Mouse (Mus musculus): ENCODE measurements around the gene Arglu1.

Gene Arglu1

DNA sequence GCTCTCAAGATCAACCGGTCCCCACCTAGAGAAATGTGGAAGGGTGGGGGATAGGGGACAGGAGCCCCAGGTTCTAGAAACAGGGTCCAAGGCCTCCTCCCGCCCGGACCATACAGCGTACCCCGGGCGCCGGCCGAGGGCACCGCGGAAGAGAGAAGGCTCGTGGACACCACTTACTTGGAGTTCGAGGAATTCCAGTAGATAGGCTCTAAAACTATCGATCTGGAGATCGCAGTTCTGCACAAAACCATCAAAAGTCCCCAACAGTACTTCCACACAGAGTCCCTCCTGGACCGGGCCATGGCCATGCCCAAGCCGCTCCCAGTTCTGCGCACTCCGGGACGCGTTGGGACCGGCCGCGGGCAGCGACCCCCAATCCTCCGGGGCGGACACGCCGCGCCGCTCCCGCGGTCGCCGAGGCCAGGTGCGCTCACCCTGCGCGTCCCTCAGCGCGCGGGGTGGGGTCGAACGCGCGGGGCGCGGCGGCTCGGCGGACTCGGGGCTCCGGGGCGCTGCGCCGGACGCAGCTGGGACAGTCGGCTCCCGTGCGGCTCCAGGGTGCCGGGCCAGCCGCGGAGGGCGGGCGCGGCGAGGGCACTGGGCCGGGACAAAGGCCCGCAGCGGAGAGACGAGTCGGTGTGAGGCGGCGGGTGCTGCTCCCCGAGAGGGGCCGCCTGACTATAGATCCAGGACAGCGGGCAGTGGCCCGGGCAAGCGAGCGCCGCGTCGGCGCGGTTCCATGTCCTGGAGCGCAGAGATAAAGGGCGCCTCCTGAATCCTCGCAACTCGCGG is 29.8 kb downstream of the Arglu1 start:
- in situ Hi-C loops (cut with MboI; ENCODE audit: low pct_unique_long_range_greater_than_20kb in 1 of 2, low sequenced_read_pairs in 2 of 2, unreplicated experiment in 1 of 2), result loop anchor here in 1 of 2 experiments (25.0 kb wide), 1 partner anchor 327 kb away; no protein-coding TSS in a partner anchor

DNA sequence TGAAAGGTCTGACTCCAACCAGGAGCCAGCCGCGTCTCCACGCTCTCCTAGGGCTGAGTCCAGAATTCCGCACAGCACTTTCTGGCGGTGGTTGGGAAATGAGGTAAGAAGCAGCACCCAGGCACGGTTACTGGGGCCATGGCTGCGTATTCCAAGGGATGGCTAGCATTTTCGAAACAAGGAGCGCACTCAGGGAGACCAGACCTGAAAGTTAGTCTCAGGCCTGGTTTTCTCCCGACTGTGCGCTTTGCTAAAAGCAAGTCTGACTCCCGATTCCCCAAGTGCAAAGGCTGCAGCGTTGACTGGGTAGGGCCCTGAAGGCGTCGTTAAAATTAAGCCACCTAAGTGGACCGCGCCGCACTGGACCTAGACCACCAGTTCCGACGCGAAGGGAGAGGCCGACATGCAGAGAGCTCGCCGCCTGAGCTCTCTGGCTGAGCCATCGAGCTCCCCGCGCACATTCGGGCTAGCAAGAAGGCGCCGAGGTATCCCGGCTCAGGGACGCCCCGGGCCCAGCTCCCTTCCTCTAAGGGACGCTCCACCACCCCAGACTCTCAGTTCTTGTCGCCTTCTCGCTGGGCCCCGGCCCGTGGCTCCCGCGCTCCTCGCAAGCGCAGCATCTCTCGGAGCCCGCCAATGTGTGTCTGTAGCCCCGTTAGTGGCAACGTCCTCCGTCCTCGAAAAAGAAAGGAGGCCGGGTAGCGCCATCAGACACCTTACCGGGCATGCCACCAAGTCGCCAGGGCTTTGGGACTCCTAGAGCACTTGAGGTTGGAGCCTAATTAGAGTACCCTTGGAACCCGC is 30.6 kb downstream of the Arglu1 start:
- in situ Hi-C loops (cut with MboI; ENCODE audit: low pct_unique_long_range_greater_than_20kb in 1 of 2, low sequenced_read_pairs in 2 of 2, unreplicated experiment in 1 of 2), result loop anchor here (10.0 to 25.0 kb wide), 2 partner anchors 165 to 328 kb away; no protein-coding TSS in a partner anchor

DNA sequence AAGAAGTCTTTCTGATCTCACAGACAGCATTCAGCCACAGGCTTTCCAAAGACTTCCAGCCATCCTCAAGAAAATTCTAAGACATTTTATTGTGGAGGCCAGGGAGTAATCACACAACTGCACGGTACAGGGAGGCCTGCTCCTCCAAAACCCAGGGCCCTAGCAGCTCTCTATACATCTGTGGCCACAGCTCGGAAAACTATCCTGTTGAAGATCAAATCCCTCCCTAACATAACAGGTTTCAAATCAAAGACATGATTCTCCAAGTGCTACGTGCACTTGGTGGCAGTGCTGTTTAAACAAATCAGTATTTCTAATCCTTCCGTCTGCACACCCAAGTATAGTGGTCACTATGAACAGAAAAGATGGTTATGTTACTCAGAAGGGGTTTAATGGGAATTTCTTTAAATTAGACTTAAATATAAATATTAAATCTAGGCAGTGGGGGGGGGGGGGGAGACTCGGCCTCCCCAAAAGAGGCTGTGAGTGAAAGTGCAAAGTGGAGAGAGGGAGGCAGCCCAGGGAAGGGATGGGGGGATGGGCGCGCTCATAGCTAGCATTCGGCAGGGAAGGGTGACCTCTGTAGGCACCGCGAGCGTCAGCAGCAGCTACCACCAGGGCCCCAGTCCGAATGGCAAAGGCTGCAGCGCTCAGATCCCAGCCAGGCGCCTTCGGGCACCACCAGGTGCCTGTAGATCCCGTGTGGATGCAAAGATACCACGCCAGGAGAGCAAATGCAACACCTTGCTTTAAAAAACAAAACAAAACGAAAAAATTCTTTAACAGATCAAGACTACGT is 31.7 kb downstream of the Arglu1 start:
- in situ Hi-C loops (cut with MboI; ENCODE audit: low pct_unique_long_range_greater_than_20kb in 1 of 2, low sequenced_read_pairs in 2 of 2, unreplicated experiment in 1 of 2), result loop anchor here (10.0 to 25.0 kb wide), 2 partner anchors 164 to 329 kb away; no protein-coding TSS in a partner anchor

DNA sequence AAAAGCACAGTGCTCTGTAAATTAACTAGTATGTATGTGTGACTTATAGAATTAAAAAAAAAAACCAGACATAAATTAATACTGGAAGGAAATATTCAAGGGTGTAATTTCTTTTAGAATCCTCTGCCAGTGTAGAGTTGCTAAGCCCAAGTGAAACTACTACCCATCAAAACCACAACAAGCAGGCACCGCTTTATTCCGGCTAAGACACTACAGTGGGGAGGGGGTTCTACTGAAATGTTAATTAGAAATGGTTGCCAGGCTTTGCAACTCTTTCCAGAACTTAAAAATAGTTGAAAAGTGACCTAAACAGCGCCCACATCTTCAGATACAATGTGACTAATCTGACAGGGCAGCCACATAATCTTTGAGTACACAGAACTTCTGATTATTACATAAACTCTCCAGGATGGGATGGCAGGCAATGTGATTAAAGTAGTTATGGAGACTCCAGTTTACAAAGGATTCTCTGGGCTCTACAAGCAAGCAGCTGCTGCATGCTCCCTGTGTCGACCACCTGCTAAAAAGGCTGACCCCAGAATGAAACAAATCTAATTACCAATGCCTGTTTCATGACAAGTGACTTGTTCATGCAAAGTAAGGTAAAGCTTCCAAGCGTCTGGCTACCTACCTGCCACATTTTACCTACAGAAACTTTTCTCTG is 32.5 kb downstream of the Arglu1 start:
- in situ Hi-C loops (cut with MboI; ENCODE audit: low pct_unique_long_range_greater_than_20kb in 1 of 2, low sequenced_read_pairs in 2 of 2, unreplicated experiment in 1 of 2), result loop anchor here (10.0 to 25.0 kb wide), 2 partner anchors 163 to 329 kb away; no protein-coding TSS in a partner anchor

DNA sequence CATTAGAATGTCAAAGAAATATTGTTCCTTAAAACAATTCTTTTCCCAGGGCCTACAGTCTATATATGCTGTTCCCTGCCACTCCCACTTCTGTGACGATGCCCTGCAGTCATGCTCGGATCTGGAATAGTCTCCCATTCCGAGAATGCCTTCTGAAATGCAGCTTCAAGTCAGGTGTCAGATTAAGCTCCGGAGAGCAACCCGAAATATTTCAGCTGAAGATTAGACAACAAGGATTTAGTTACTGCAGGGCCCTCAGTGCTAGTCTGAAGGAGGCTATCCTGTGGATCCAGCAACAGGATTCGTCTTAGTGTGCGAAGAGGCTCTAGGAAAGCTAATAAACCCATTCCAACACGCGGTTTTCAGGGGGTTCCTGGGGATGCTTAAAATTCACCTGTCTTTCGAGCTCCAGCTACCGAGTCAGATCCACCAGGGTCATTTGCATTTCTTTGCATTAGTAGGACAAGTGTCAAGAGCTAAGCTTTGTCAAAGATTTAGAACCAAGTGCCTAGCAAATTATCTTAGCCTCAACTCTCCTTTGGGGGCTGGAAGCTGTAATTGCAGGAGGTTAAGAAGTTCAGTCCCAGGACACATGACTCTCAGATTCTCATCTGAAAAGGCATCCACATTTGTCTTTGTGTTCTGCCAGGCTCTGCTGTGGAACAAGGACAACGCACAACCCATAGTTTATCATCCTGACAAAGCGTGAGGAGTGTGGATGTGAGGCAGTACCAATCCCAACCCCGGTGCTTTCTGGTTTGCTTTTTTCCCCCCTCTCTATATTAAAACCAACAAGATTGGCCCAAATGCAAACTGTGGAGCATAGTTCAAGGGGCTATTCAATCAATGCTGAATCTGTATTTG is 33.5 kb downstream of the Arglu1 start:
- in situ Hi-C loops (cut with MboI; ENCODE audit: low pct_unique_long_range_greater_than_20kb in 1 of 2, low sequenced_read_pairs in 2 of 2, unreplicated experiment in 1 of 2), result loop anchor here (10.0 to 25.0 kb wide), 2 partner anchors 162 to 330 kb away; no protein-coding TSS in a partner anchor

DNA sequence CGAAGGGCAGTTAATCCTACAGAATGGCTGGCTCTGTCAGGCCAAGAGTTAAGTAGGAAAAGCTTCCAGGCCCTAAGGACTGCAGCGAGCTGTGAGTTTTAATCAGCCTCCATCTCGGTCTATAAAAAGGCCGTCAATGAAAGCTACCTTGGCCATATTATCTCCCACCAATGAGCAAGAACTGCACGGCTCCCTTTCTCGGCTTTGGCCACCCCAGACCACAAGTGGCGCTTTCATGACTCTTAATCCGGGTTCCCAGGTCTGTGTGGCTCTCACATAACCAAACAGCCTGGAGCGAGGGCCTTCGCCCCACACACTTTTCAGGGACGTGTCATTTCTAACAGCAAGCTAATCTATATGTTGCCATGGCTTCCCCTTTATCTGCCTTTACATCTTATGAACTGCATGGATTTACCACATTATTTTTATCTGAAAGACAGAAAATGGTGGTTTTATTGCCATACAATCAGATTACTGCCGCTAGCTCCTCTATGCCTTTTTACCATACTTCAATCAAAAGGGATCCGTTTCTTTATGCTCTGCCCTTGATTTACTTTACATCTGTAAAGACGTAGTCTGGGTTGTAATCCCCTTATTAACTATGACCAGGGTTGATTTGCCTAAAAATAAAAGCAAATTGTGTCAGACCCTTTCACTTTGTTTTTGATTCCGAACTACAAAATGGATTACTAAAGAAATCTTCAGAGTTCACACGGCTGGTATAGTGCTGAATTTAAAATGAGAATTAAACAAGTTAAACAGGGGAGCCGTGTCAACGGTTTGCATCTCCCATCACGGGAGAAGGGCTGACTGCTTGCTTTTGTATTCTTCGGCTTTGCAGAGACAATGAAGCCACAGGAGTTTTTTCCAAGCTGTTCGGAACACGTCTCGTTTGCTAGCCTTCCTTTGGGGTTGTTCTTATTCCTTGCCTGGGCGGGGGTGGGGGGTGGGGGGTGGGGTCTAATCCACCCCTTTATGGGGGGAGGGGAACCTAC is 34.7 kb downstream of the Arglu1 start:
- in situ Hi-C loops (cut with MboI; ENCODE audit: low pct_unique_long_range_greater_than_20kb in 1 of 2, low sequenced_read_pairs in 2 of 2, unreplicated experiment in 1 of 2), result loop anchor here (10.0 to 25.0 kb wide), 2 partner anchors 161 to 332 kb away; no protein-coding TSS in a partner anchor

DNA sequence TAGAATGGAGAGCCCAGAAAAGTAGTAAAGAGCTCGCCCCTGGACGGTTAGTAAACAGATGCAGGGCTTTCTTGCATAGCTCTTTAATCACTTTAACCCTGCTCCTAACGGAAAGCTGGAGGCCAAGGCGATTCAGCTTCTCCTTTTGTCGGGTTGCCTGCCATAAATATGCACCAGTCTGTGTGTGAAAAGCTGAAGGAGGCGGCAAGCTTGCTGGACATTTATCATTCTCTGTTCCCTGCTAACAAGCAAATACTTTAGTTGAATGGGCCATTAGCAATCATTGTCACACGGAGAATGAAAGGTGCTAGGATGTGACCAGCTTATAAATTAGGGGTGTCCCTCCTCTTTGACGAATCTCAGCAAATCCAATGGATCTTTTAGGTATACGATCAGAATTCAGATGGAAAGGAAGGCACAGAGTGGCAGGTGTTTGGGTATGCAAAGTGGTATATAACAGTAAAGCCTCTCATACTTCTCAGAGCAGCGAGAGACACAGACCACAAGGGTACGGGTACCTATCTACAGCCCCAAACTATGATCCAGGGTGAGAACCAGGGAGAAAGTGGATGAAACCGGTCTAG is 36.3 kb downstream of the Arglu1 start:
- in situ Hi-C loops (cut with MboI; ENCODE audit: low pct_unique_long_range_greater_than_20kb in 1 of 2, low sequenced_read_pairs in 2 of 2, unreplicated experiment in 1 of 2), result loop anchor here (10.0 to 25.0 kb wide), 2 partner anchors 159 to 333 kb away; no protein-coding TSS in a partner anchor

DNA sequence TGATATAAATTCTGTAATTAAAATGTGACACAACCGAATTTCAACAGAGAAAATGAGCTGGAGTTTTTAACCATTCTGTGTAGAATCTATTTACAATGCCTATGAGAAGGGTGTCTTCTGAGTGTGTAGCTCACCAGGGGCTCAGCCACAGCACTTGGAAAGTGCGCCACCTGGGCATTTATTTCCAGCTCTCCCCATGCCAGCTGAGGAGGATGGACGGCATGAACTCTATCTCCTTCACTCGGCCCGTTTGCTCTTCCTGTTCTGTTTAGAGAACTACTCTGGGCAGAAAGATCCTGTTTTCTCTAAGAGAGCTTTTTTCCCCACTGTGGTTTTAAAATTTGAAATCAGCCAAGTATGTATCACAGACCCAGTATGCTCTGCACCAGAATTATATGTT is 37.0 kb downstream of the Arglu1 start:
- in situ Hi-C loops (cut with MboI; ENCODE audit: low pct_unique_long_range_greater_than_20kb in 1 of 2, low sequenced_read_pairs in 2 of 2, unreplicated experiment in 1 of 2), result loop anchor here (10.0 to 25.0 kb wide), 2 partner anchors 159 to 334 kb away; no protein-coding TSS in a partner anchor

DNA sequence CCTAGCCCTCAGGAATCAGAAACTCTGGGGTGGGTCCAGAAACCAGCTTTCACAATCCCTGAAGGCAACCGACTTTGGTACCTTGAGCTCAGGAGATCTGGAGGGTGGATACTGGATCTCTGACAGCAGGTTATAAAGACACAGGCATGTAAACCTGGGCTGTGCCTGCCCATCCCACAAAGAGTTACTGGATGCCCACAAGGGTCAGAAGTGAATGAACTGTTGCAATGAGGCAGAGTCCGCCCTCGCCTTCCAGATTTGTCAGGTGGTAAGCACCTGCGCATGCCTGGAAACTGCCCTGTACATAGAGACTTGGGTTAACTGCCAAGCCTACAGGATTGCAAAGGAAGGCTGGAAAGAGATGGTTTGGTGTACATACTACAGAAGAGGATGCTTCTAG is 37.9 kb downstream of the Arglu1 start:
- in situ Hi-C loops (cut with MboI; ENCODE audit: low pct_unique_long_range_greater_than_20kb in 1 of 2, low sequenced_read_pairs in 2 of 2, unreplicated experiment in 1 of 2), result loop anchor here (10.0 to 25.0 kb wide), 2 partner anchors 158 to 335 kb away; no protein-coding TSS in a partner anchor

DNA sequence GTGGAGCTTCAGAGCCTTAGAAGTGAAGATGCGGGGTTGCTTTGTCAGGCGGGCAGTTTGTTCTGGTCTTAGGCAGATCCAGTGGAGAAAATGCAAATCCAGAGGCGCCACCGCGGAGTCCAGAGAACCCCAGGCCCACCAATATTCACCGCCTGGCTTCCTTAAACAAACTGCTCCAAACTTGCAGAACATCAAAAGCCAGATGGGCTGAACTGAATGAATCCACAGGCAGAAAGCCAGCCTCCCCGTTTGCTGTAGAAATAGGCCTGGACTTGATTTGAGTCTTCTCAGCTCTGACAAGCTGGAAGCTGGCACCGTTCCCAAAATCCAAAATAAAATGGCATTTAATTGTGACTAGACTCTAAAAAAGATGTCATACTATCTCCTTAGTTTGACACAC is 40.4 kb downstream of the Arglu1 start:
- in situ Hi-C loops (cut with MboI; ENCODE audit: low pct_unique_long_range_greater_than_20kb in 1 of 2, low sequenced_read_pairs in 2 of 2, unreplicated experiment in 1 of 2), result loop anchor here (10.0 to 25.0 kb wide), 2 partner anchors 155 to 337 kb away; no protein-coding TSS in a partner anchor

DNA sequence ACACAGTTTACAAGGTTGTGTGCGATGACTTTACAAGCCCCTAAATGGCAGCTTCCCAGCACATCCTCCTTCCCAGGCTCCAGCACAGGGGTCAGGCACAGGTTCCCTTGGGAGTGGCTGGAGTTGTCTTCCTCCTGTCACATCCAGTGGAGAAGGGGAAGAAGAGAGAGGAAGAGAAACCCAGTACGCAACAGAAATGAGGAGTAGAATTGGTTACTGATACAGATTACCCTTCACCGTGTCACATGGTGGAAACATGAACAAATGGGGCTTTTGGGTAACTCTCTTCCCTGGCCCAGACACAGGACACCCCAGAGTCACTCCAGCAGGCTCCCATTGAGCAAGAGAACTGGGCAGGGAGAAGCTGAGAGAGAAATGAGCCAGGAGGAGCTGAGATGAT is 40.8 kb downstream of the Arglu1 start:
- in situ Hi-C loops (cut with MboI; ENCODE audit: low pct_unique_long_range_greater_than_20kb in 1 of 2, low sequenced_read_pairs in 2 of 2, unreplicated experiment in 1 of 2), result no loop called here

DNA sequence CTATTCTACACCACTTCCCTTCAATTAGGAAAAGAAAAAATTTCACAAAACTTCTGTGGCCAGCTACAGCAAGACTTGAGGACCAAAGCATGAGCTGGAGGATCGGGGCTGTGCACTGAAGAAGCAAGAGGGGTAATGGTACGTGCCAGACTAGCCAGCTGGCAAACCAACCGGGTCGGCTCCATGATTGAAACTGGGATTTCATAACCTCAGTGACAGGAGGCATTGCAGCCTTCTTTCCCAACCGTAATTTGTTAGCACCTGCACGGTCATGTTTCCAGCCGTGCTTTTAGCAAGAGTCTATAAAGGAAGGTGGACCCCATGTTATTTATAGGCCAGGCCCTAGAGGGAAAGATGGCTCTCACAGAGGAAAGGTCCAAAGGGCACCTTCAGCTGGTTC is 41.6 kb downstream of the Arglu1 start:
- in situ Hi-C loops (cut with MboI; ENCODE audit: low pct_unique_long_range_greater_than_20kb in 1 of 2, low sequenced_read_pairs in 2 of 2, unreplicated experiment in 1 of 2), result no loop called here

DNA sequence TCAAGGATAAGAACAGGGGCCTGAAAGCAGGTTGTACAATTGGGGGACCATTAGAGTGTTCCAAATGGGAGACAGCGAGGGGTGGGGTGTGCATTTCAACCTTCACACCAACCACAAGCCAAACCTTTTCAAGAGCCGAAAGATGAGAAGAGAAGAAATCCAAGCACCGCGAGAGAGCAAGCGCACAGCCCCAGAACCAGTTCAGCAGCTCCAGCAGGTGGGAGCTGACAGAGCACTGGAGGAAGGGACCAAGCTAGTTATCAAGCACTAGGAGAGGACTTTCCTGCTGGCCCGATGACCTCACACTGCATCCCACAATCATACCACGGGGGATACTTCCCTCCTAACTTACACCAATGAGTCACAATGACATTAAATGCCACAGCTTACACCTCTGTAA is 42.5 kb downstream of the Arglu1 start:
- in situ Hi-C loops (cut with MboI; ENCODE audit: low pct_unique_long_range_greater_than_20kb in 1 of 2, low sequenced_read_pairs in 2 of 2, unreplicated experiment in 1 of 2), result no loop called here

DNA sequence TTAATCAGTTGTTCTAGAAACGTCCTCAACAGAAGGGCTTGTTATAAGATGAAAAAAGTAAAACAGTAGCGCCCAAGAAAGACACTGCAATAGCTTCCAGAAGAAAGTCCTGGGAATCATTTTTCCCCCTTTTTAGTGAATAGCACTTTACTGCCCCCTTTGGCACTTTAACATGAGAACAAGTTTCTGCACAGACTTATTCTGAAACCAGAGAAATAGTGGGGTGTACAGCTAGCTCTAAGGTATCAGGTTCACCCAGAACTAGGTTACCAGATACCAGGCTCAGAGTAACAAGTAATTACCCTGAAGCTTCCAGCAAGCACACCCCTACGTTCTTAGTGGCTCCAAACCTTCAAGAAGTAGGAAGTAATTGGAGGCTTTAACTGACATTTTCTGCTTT is 43.0 kb downstream of the Arglu1 start:
- in situ Hi-C loops (cut with MboI; ENCODE audit: low pct_unique_long_range_greater_than_20kb in 1 of 2, low sequenced_read_pairs in 2 of 2, unreplicated experiment in 1 of 2), result no loop called here

DNA sequence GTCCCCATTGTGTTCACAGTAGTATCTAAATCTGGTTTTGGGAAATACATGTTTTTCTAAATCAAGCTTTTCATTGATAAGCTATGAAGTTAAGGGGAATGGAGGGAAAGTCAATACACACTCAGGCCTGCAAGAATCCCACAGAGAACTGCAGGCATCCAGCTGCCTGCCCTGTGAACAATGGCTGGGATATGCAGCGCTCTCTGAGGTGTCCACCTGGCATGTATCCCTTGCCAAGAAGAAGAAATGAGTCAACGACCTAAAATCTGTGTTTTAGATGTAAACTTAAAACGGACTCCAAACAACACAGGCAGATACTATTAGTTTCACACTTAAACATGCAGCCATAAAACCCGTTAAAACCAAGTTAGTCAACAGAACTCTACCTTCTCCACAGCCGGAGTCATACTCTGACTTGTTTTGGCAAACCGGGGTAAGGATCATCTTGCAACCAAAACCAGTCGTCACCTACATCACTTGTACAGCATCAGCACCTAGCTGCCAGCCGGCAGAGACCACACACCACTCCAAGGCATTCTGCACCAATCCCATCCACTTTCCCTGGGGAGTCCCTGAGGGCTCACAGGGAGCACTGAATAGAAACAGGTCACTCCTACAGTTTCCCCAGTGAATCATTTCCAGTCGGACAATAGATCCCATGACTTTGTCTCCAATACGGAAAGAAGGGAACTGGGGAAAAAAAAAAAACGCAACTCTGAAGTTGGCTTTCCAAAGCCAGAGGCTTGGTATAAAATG is 46.0 kb downstream of the Arglu1 start:
- in situ Hi-C loops (cut with MboI; ENCODE audit: low pct_unique_long_range_greater_than_20kb in 1 of 2, low sequenced_read_pairs in 2 of 2, unreplicated experiment in 1 of 2), result no loop called here
